Mouse (Mus musculus) lung, adult 2 months (tissue): Measurements from ENCODE around the gene Fkbp8. TPM values are rescaled to one million over a fixed set of nuclear protein-coding genes. Genes with fewer than 3 reads are reported as not detected.

Experiments used
- DNase-seq: peaks from one replicate; pipeline ENCODE4 v3.0.0; 2022
- H3K4me1 ChIP-seq: fragments of 200-500 bp; 2 replicates; pipeline ENCODE4 v1.6.1; 2011; ENCODE audit warnings: low read length; ENCODE audit not compliant: control insufficient read depth, insufficient read depth
- H3K4me3 ChIP-seq: fragments of 200-500 bp; replicated peaks from 2 replicates; pipeline ENCODE3; 2011; ENCODE audit warnings: low read depth, mild to moderate bottlenecking, control low read depth, low read length; ENCODE audit errors: extremely low read depth
- CTCF ChIP-seq: fragments of 200-500 bp; IDR thresholded peaks from 2 replicates; pipeline ENCODE4 v1.5.1; 2011; ENCODE audit warnings: mild to moderate bottlenecking, low read length, control low read depth; ENCODE audit not compliant: insufficient read depth
- POLR2A ChIP-seq: fragments of 200-500 bp; IDR thresholded peaks from 2 replicates; pipeline ENCODE4 v1.6.1; 2011; ENCODE audit warnings: low read depth, mild to moderate bottlenecking, control low read depth, low read length, borderline replicate concordance; ENCODE audit errors: extremely low read depth
- WGBS: fragments of 180-500 bp; shearing (Covaris S2); methylation state at CpG from one replicate; pipeline ENCODE4 v1.1.7; 2018; 5-methylcytosine and 5-hydroxymethylcytosine counted together
- polyA plus RNA-seq: library from polyadenylated mRNA; depleted of rRNA; stranded (reverse); fragments of >200 nt; gene quantifications from 2 replicates; pipeline ENCODE4 v1.2.3, GENCODE M21; 2012

Fkbp8 gene
- polyA plus RNA-seq, 1 experiment: 361 TPM

- Histone ChIP-seq H3K4me3 (no peak overlapping the region), H3K4me1 (peaks cover 54% of the 10 kb centered on the region)
- no peak for TF ChIP-seq POLR2A
- no peak for TF ChIP-seq CTCF
- WGBS: 32% methylated on average over 4 of the region's 4 CpGs
- no peak for DNase-seq
Observed at GRCm38 (mm10) chr8:70561357-70561756, 33.8 kb downstream of the Fkbp8 start.

GRCm38 (mm10) chr8:70561809-70562535 lies 34.4 kb downstream of the Fkbp8 start:
- no peak overlapping the region for H3K4me3 ChIP-seq
- peak; percentile 57 for DNase-seq
- WGBS: 41% methylated on average over 7 of the region's 7 CpGs
- H3K4me1 ChIP-seq: peaks cover 54% of the 10 kb centered on the region
- TF ChIP-seq POLR2A (no peak), CTCF (no peak)

GRCm38 (mm10) chr8:70562802-70563201 lies 35.3 kb downstream of the Fkbp8 start:
- no peak overlapping the region for H3K4me3 ChIP-seq
- H3K4me1 ChIP-seq: peaks cover 54% of the 10 kb centered on the region
- peak; percentile 70 for DNase-seq
- 69% methylated on average over 3 of the region's 3 CpGs for WGBS
- no peak for TF ChIP-seq CTCF

GRCm38 (mm10) chr8:70563763-70564387 lies 36.4 kb downstream of the Fkbp8 start:
- TF ChIP-seq POLR2A (no peak), CTCF (no peak)
- WGBS: 85% methylated on average over 6 of the region's 6 CpGs
- Histone ChIP-seq H3K4me1 (peaks cover 46% of the 10 kb centered on the region), H3K4me3 (no peak overlapping the region)
- DNase-seq: no peak

- WGBS: 37% methylated on average over 3 of the region's 3 CpGs
- no peak for DNase-seq
- Histone ChIP-seq H3K4me1 (peaks cover 45% of the 10 kb centered on the region), H3K4me3 (no peak overlapping the region)
- TF ChIP-seq CTCF (no peak), POLR2A (no peak)
Observed at GRCm38 (mm10) chr8:70564696-70565235, 37.2 kb downstream of the Fkbp8 start.

GRCm38 (mm10) chr8:70565561-70565960 lies 38.0 kb downstream of the Fkbp8 start:
- peaks cover 37% of the 10 kb centered on the region for H3K4me1 ChIP-seq
- no peak overlapping the region for H3K4me3 ChIP-seq
- WGBS: 21% methylated on average over 3 of the region's 3 CpGs
- no peak for TF ChIP-seq CTCF
- no peak for TF ChIP-seq POLR2A
- DNase-seq: no peak

GRCm38 (mm10) chr8:70570360-70570759 lies 42.8 kb downstream of the Fkbp8 start:
- no peak for DNase-seq
- Histone ChIP-seq H3K4me3 (no peak overlapping the region), H3K4me1 (peaks cover 15% of the 10 kb centered on the region)
- no peak for TF ChIP-seq CTCF
- TF ChIP-seq POLR2A: no peak

GRCm38 (mm10) chr8:70570990-70571389 lies 43.5 kb downstream of the Fkbp8 start:
- TF ChIP-seq CTCF (0 out of 2 replicates have a peak, but pooled peaks have one; percentile 1), POLR2A (no peak)
- DNase-seq: no peak
- WGBS: 60% methylated on average over 6 of the region's 6 CpGs
- Histone ChIP-seq H3K4me1 (peaks cover 11% of the 10 kb centered on the region), H3K4me3 (no peak overlapping the region)

- no peak overlapping the region for H3K4me3 ChIP-seq
- TF ChIP-seq POLR2A (no peak), CTCF (no peak)
- no peak for DNase-seq
- H3K4me1 ChIP-seq: peaks cover 11% of the 10 kb centered on the region
Observed at GRCm38 (mm10) chr8:70574302-70574701, 46.8 kb downstream of the Fkbp8 start.

GRCm38 (mm10) chr8:70574915-70575314 lies 47.4 kb downstream of the Fkbp8 start:
- DNase-seq: peak; percentile 39
- Histone ChIP-seq H3K4me3 (no peak overlapping the region), H3K4me1 (peaks cover 11% of the 10 kb centered on the region)
- no peak for TF ChIP-seq POLR2A
- no peak for TF ChIP-seq CTCF
- WGBS: 29% methylated on average over 4 of the region's 4 CpGs

GRCm38 (mm10) chr8:70577207-70577606 lies 49.7 kb downstream of the Fkbp8 start:
- no peak for DNase-seq
- Histone ChIP-seq H3K4me1 (peaks cover 8% of the 10 kb centered on the region), H3K4me3 (no peak overlapping the region)
- WGBS: 96% methylated on average over 3 of the region's 3 CpGs
- no peak for TF ChIP-seq POLR2A
- TF ChIP-seq CTCF: no peak
